Mouse (Mus musculus) telencephalon, adult 2 months (tissue): ENCODE measurements around the gene Dnase1l2.
"Not testable (repeated sequence)": the region's sequence is repeated elsewhere in the genome, so short reads cannot be mapped to it uniquely, and the experiment has no call there.

Experiments
- DNase-seq: peaks from one replicate; pipeline ENCODE4 v3.0.0-alpha.2; 2011; ENCODE audit warnings: low read depth, low spot score

The Dnase1l2 gene

DNA sequence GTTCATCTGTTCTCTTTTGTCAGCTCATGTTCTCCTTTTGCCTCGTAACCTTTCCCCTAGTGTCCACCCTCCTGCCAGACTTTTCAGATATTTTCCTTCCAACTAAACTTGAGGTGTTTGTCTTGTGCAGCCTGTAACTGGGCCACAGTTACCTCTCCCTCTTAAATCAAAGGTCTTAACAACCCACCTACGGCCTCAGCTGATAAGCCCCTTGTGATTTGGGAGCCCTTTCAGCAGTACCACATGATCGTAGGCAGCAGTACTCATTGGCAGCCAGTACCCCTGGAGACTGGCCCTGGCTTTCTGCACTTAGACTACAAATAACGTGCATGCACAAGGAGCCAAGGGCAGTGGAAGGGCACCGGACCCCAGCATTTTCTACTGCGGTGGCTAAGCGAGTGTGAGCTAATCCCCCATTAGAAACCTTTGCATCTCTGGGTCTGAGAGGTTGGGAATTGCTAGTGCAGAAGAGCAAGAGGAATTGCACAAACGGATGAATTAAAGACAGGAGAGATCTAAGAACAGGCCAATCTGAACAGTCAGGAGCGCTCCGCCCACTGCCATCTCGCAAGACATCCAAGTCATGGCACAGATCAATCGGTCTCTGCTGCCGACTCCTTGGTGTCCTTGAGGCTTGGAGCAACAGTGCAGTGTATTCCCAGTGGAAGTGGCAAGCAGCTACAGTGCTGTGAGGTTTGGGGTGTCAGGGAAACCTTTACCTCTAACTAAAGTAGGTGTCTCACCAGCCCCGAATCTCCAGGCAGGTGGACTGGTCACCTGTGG is 13.5 kb downstream of the Dnase1l2 start:
- no peak for DNase-seq

DNA sequence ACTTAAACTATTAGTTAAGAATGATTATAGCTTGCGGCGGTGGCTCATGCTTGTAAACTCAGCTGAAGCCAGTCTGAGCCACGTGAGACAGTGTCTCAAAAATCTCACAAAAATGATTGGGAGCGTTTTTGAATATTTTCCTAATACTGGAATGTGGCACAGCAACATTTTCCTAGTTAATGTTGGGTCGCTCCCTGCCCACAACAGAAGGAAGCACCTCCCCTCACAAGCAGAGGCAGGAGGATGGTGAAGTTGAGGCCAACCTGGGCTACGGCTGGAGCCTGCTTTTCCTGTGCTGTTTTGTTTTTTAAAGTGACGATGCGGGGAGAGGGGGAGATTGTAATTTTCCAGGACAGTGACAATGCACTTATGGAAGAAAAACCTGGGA is 15.7 kb downstream of the Dnase1l2 start:
- no peak for DNase-seq

DNA sequence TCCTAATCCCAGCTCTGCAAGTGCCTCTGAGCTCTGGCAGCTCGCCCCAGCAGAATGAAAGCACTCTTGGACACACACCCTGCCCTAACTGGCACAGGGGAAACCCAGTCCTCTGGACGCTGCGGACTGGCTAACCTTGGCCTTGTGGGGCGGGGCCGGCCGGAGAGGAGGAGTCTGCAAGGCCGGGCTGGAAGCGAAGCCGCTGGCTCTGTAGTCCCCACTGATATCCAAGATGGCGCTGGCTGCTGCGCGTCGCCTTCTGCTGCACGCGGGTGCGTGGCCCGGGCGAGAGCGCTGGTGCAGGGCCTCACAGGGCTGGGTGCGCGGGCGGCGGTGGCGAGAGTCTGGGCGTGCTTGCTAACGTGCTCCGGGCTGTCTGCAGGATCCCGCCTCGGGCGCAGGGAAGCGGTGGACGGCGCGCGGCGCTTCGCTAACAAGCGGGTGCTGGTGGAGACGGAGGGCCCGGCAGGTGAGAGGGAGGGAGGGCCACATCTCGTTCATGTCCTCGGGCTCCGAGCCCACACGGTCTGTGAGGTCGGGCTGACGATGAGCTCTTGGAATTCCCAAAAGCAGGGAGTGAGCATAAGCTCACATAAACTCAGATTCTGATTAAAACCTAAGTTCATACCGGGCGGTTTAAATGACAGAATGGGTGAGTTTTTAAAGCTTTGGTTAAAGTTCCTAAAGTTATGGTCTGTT is 16.3 kb downstream of the Dnase1l2 start, which contains the start of gene Eci1:
TSS of gene Eci1 (plus strand) at position 171 of the 699 bp plus-strand sequence.
- DNase-seq, result peak; percentile 76

DNA sequence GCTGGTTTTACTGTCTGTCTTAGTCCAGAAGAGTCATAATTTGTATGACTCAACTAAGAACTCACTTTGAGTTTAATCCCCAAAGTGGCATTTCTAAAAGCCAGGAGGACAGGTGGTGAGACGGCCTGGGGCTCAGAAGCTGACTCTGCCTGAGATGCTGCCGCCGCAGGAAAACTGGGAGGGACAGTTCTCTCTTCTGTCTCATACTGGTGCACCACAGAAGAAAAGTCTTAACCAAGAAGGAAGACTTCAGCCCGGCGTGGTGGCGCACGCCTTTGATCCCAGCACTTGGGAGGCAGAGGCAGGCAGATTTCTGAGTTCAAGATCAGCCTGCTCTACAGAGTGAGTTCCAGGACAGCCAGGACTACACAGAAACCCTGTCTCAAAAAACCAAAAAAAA is 17.0 kb downstream of the Dnase1l2 start:
- DNase-seq, result no peak

DNA sequence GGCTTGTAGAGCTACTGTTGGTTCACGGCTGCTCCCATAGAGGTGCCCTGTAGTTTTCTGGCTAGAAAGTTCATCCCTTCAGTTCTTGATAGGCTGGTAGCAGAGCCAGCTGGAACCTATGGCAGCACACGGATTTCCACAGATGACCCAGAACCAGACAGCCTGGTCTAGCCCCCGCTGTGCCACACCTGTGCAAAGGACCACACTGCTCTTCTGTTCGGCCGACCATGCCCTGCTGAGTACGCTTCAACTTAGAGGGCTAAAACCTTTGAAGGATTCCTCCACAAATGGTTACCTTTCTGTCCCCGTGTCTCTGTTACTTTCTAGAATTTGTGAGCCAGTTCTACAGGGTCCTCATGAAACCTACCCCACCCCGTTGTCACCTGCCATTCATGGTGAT is 17.6 kb downstream of the Dnase1l2 start:
- not testable (repeated sequence) for DNase-seq

DNA sequence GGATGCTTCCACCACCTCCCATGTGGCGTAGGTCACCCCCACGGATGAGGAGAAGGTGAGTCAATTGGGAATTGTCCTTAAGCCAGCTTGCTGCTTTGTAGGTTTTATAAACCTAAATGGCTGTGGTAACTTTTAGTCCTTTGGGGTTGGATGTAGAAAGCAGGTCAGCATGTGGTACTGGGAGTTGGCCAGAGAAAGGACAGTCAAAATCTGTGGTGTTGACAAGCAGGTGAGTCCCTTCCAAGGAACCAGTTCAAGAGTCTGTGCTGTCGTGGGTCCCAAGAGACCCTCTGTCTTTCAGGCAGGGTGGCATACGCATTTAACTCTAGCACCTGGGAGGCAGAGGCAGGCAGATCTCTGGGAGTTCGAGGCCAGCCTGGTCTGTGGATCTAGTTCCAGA is 18.4 kb downstream of the Dnase1l2 start:
- no peak for DNase-seq

DNA sequence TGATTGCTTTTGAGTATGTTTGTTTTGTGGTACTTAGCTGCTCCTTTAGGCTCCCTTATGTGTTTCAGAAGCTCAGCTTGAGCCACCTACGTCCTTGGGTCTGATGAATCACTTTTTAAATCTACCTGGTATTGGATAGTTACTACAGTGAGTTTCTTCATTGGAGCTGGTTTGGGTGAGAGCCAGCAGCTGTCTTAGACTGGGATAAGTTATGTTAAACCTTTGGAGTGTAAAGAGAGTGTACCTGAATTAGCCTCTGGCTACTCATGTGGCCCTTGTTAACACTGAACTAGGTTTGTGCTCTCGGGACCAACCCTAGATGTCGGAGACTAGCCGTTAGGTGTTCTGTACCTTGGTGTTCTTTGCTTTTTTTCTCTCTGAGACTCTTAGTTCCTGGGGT is 19.8 kb downstream of the Dnase1l2 start:
- DNase-seq, result no peak

DNA sequence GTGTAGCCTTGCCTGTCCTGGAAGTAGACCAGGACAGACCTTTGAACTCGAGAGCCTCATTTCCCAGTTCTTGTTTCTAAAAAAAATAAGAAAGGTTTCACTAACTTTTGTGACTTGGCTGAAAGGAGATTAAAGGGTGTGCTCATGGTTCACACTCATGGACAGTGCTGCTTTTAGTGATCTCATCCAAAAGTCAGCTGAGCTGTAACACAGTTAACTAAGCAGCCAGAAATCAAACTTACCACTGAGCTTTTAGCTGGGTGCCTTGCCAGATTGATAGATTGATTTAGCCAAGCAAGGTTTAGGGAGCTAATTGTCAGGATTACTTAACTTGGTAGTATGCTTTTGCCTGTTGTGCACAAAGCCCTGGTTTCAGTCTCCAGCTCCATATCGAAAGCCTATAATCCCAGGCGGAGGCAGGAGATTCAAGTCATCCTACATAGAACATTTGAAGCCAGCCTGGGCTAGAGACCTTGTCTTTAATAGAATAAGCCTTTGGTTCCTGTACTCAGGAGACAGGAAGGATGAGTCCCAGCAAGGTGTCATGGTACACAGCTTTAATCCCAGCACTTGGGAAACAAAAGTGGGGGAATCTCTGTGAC is 26.8 kb downstream of the Dnase1l2 start:
- DNase-seq, result no peak

DNA sequence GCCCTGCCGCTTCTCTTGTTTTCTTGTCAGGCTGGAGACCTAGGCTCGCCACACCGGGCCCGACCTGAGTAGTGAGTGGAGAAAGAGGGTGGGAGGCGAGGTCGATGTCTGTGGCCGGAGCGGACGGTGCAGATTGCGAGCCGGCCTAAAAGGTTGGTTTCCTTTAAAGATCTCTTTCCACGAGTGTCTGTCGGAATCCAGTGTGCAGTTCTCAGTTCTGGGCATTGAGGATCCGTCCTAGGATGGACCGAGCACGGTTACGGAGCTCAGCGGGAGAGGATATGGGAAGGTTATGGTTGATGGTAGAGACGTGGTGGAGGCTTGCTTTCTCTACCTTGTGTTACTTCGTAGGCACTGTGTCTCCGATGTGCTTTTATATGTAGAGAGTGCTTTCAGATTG is 27.9 kb downstream of the Dnase1l2 start:
- no peak for DNase-seq

DNA sequence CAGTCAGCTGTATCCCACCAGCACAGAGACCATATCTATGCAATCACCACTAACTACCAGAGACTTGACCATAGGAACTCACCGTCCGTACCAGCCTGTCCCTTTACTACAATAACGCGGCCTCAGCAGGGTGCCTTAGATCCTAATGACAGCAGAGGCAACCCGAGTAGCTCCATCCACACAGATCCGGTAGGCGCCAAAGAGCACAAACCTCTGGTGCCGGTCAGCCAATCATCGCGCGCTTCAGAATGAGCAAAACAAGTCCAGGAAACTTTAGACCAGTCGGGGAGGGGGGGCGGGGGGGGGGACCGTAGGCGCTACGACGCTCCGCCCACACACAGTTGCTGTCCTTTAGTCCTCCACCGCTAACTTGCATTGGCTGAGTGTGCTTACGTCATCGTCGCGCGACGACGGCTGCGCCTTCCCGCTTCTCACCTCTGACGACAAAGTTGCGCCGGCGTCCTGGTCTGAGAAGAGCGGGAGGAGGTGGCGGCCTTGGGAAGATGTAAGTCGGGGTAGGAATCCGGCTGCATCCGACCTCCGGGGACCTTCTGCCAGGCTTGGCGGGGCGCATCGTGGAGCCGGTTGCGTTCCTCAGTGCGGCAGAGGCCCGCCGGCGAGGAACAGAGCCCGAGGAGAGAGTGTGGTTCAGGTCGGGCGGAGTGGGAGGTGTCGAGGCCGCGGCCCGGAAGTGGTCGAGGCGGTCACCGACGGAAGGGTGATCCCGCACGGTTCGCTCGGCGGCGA is 28.5 kb downstream of the Dnase1l2 start, which contains the start of gene Rnps1:
TSS of gene Rnps1 (plus strand) at position 336 of the 747 bp plus-strand sequence.
- DNase-seq, result peak; percentile 98

DNA sequence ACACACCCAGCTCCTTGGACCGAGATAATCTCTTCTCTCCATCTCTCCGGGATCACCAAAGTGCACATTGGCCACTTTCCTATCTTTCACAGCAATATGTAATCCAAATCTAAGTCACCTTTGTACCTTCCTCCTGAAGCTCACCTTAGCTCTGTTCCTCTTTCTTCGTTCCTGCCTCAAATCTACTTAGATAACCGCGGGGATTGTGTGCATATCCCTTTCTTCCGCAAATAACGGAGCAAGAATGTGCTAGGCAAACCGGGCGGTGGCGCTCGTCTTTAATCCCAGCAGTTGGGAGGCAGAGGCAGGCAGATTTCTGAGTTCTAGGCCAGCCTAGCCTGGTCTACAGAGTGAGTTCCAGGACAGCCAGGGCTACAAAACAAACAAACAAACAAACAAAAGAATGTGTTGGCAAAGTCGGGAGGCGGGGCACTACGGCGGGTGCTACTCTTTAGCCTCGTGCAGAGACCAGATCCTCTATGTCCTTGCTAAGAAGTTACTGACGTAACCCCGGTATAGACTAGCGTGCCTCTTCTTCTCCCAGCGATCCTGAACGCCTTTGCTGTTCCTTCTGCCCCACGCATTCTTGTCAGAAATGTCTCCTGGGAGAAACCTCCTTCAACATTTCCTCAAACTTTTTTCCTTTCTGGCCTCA is 29.2 kb downstream of the Dnase1l2 start:
- no peak for DNase-seq

DNA sequence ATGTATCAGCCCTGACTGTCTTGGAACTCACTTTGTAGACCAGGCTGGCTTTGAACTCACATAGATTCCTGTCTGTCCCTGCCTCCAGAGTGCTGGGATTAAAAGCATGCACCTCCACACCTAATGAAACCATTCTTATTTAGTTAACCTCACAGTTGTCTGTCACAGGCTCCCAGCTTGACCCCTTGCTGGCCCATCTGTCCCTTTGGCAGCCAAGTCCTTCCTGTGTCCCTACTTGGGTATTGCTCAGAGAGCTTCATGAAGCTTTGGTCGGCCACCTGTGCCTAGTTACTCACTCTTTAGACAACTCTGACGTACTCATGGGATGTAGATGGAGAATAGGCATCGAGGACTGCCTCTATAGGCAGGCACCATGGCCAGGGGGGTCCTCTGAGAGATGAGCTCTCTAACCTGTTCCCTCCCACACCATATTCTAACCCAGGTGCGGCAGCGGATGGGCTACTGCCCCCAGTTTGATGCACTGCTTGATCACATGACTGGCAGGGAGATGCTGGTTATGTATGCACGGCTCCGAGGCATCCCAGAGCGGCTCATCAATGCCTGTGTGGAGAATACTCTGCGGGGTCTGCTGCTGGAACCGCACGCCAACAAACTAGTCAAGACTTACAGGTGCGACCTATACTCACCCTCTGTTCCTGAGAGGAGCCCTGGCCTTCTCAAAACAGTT is 35.6 kb downstream of the Dnase1l2 start:
- DNase-seq, result no peak

DNA sequence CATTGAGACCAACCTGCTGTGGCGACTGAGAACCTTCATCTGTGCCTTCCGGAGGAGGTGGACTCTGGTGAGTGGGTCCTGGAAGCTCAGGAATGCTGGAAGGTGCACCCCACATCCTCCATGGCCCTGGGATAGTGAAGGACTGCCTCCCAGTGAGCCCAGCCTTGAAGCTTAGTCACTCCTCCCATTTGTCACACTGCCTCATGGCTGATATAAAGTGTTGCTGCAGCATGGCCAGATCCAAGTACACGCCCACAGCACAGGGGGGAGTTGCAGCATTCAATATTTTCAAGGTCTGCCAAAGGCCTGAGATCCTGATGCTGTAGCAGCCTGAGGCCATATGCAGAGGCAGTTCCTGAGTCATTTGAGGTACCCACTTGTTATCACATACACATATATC is 40.5 kb downstream of the Dnase1l2 start:
- DNase-seq, result peak; percentile 26

DNA sequence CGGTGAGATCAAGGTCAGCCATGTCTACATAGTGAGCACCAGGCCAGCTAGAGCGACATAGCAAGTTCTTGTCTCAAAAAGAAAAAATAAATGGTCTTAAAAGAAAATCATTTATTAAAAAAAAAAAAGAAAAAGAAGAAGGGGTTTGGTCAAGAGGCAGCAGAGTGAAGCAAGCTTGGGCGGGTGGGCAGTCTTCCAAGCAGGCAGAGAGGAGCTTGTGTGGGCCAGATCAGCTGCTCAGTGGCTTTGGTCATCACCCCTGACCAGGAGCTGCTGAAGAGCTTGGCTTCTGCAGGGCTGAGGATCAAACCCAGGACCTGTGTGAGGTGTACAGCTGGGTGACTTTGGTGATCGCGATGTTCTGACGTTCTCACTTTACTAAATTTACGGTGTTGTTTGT is 48.4 kb downstream of the Dnase1l2 start:
- DNase-seq, result no peak

DNA sequence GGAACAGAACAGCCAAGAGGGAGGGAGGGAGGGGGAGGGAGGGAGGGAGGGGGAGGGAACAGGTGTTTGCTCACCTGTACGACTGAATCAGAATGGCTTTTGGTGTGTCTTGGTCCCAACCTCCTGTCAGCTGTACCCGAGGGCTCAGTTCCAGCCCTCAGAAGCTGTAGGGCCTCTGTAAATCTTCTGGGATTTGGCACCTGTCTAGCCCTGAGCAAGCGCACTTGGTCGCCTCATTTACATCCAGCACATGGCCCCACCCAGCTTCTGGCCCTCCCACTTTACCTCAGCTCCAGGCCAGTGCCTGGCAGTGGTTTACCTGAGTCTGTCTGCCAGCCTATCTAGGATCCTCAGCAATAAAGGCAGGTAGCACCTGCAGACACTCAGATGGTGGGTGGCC is 49.4 kb downstream of the Dnase1l2 start:
- DNase-seq, result no peak

DNA sequence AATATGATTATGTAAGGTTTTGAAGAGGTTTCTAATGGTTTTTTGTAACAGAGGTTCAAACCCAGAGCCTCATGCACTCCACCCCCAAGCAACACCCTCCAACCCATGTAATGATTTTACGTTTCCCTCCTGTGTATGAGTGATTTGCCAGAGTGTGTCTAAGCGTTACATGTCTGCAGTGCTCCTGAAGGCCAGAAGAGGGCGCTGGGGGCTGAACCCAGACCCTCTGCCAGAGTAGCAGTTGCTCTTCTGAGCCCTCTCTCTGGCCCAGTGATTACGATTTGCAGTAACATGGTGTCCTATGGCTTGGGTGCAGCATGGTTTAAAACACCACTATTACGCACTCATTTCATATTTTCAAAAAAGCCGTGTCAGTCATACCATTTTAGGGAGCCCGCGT is 51.8 kb downstream of the Dnase1l2 start:
- DNase-seq, result no peak
